Mouse (Mus musculus): ENCODE measurements around the gene Rbfox2.

The Rbfox2 gene

DNA sequence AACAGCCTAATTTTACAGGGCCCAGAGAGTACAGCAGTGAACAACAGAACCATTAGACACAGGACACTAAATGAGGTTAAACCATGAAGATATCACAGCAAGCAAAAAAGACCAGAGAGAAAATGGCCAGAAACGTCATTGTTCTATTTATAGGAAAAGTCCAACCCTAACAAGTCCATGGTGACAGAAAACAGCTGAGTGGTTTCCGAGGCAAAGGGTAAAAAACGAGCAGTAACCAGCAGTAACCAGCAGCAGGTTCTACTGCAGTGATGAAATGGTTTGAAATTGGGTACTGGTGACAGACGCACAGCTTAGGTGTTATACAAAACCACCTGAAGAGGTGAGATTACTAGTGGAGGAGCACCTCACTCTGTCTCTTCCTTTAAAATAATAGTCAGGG lies 72.5 kb downstream of the Rbfox2 start:
- DNase-seq (ENCODE audit: low read depth, low spot score), result no peak

DNA sequence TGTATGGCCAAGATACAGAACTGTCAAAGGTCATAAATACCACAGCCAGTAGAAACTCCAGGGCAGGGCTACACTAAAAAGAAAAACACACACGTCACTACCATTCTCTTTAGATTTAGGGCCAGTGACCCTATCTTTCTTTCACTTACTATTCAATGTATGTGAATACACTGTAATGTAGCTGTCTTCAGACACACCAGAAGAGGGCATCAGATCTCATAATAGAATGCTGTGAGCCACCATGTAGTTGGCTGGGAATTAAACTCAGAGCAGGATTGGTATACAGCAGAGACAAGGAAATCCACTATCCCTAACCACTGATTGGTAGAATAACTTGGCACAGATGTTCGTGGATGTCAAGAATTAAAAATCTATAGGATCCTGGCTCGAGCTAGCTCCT lies 76.7 kb downstream of the Rbfox2 start:
- DNase-seq (ENCODE audit: low read depth, low spot score), result no peak

DNA sequence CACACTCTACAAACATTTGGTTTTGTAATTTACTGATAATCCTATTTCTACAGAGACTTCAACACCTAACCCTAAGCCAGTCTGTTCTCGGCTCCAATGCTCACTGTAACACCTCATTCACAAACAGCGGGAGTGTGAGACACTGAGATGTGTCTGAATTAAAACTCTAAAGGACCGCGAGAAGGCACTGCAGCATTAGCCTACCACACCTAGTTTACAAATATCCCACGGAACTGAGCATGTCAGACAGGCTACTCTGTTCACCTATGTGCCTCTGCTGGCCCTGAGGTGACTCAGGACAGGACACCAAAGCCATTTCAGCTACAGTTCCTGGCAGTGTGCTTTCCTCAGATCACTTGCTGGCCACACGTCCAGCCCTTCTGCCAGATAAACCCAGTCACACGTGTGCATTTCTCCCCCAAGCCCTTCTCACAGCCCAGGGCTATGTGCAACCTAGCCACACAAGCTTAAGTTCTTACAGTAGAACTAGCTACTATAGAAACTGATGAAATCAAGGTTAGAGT lies 79.9 kb downstream of the Rbfox2 start:
- DNase-seq (ENCODE audit: low read depth, low spot score), result no peak

DNA sequence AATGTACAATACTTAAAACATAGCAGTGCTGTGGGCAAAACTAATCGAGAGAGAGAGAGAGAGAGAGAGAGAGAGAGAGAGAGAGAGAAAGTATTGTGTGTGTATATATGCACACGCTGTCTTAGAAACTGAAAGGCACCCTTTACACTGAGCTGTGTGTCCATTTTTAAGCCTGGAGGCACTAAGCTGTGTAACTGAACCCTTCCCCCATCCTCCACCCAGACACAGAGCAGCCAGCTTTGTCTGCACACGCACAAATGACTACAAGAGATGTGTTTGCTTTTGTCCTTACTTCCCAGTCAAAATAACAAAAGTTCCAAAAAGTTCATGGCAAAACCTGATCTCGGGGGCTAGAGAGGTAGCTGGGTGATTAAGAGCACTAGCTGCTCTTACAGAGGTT lies 80.9 kb downstream of the Rbfox2 start:
- no peak for DNase-seq (ENCODE audit: low read depth, low spot score)

DNA sequence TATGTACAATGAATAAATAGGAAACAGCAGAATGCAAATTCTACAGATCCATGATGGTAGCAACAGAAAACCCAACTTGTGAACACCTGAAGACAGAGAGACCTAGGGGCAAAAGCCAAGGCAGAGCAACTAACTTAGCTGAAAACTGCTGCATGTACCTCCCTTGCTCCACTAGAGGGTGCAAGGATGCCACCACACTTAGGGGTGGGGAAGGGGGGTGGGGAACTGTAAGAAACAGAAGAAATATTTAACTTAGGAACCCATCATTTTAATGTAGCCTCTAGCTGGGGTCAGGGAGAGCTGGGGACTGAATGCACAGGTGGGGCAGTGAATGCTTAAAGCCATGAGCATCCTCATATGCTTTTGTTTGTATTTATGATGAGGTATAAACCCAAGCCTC lies 81.5 kb downstream of the Rbfox2 start:
- peak; percentile 23 for DNase-seq (ENCODE audit: low read depth, low spot score)

DNA sequence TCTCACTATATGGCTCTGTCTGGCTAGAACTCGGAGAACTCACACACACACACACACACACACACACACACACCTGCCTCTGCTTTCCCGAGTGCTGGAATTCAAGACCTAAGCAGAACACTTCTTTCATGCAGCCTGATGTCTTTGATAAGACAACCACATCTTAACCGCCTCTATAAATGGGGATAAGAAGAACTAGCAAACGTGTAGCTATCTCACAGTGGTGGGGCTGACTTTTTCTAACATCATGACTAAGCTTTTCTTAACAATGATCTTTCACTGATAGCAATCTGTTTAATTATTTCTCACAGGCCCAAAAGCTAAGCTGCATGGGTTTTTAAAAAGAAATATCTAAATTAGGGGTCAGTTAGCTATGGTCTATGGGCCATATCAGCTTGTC lies 86.0 kb downstream of the Rbfox2 start:
- DNase-seq (ENCODE audit: low read depth, low spot score), result no peak

DNA sequence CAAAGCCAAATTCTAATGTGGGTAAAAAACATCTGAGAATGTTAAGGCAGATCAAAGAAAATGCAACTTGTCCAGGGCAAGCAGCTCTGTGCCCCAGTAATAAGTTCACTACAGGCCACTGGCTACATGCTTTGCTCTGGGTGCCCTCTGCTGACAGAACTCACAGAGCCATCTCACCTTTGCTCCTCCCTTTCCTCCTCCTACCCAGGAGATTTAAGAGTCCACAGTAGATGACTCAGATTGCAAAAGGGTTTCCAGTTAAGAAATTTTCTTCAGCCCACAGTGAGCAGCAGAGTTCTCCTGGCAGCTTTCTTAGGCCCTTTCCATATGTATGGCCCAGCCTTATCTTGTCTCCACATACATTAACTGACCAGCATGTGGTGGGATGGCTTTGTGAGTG lies 86.7 kb downstream of the Rbfox2 start:
- DNase-seq (ENCODE audit: low read depth, low spot score), result no peak

DNA sequence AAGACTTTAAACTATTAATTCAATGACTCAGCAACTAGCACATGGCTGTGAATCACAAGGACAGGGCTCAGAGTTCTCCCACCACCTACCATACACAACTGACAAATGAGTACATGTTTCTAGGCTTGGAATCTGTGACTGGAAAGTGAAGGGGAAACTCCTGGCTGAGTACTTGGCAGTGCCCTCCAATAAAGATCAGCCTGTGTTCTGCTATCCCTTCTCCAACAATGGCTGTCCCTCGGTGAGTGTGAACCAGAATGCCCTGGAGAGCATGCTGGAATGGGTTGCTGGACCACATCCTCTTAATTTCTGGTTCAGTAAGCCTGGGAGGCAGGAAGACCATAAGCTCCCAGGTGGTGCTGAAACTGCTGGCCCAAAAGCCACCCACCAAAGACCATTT lies 87.2 kb downstream of the Rbfox2 start:
- no peak for DNase-seq (ENCODE audit: low read depth, low spot score)

DNA sequence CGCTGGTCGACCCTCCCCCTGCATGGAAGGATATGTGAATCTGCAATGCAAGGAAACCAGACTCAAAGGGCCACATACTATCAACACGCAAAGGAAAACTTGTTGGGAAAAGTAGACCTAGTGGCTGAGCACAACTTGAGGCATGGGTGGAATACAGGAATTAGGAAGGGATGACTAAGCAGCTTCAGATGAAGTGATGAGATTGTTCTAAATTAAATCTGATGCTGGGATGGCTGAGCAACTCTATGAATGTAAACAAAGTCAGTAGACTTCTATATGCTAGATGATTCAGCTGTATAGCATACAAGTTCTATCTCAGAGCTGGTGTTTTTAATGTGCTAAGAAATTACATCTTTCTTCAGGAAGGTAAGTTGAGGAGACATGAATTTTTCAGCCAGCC lies 88.8 kb downstream of the Rbfox2 start:
- DNase-seq (ENCODE audit: low read depth, low spot score), result no peak

DNA sequence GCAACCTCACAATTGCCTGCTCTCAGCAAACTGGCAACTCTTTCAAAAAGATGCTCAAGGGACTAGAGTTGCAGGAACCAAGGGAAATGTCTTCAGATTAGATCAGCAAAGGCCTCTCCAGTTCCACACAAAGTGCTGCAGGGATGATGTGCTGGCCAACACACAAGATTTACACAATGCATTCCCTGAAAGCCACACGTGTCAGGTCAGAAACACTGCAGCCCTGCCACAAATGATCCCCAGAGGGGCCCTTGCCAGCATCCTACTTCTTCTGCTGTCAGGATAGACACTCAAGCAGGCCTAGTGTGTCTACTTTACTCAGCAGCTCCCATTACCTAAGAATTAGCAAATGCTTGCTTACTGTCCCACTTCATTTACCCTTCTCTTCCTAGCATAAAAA lies 89.3 kb downstream of the Rbfox2 start:
- no peak for DNase-seq (ENCODE audit: low read depth, low spot score)

DNA sequence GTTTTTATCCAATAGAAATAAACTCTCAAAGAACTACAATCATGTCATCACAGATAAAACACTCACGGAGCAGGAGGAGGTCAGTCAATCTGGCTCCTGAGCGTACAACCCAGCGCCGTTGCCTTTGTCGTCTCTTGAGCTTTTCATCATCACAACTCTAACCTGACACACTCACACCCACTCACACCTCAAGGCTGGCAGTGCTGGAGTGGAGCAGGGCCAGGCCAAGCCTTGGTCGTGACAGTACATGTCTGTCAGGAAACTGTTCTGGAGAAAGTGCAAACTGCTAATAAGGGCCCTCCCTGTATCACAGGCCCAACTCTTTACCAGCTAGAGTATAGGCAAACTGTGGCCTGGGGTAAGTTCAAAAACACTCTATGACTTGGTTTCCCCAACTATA lies 90.1 kb downstream of the Rbfox2 start:
- no peak for DNase-seq (ENCODE audit: low read depth, low spot score)

DNA sequence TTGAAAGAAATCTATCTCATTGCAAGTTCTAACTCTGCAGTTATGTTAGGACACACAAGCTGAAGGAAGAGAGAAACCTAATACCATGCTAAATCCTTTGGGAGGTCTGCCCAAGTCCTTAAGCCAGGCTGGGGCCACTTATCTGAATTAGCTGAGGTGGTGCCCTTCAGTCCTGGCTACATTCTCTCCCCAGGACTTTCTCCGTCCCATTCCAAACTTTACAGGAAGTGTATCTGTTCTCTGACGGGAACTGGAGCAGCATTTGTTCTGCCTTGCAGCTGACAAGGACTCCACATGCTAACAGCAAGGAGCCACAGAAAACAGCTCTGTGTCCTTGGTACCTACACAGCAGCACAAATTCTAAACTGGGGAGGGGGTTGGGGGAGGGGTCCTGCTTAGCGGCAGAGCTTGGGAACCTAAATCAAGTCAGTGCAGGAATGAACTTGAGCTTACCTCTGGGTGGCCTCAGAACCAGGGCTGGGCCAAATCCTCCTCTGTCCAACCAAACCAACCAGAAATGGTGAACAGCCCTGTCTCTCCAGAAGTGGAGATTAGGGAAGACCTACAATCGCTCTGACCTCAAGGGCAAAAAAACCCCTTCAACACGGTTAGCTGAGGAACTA lies 91.5 kb downstream of the Rbfox2 start:
- DNase-seq (ENCODE audit: low read depth, low spot score), result no peak

DNA sequence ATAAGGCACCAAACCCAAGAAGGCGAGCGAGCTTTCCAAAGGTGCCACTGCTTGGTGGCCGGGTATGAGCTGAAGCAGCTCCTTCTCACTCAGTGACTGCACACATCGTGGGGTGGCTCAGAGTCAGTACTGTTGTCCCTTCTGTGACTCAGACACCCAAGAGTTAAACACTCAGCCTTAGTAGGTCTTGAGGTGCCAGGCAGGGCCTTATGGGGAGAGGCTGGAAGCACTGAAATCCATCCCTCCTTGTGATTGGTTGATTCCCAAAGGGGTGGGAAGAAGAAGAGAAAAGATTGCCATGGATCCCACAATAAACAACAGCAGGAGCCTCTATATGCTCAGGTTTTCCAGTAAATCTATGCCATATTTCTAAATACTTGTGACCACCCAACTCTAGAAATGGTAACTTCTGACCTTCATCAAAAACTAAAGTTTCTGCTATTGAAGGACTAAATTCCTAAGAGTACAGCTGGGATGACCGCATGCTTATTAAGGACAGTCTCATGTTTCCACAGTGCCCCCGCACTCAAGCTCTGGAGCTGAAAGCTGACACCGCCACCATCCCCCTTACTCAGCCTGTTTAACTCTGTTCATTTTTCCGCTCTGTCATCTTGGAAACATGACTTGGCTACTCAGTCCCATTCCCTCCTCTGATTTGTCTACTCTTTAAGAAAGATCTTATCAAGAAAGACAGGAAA lies 92.2 kb downstream of the Rbfox2 start:
- DNase-seq (ENCODE audit: low read depth, low spot score), result no peak

DNA sequence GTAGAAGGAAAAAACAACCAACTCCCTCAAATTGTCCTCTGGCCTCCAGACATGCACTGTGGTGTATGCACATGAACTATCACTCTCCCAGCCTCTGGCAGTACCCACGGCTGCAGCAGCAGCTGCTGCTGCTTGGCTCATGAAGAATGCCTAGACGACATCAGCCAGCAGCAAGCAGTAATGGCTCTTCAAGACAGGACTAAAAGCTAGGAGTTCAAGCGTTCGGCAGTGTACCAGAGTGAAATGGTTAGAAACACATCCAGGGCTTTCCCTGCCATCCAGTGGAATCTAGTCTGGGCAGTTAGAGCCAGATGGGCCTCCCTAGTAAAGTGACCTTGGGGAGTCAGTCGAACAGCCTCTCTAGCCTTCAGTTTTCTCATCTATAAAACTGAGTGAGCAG lies 93.0 kb downstream of the Rbfox2 start:
- DNase-seq (ENCODE audit: low read depth, low spot score), result no peak

DNA sequence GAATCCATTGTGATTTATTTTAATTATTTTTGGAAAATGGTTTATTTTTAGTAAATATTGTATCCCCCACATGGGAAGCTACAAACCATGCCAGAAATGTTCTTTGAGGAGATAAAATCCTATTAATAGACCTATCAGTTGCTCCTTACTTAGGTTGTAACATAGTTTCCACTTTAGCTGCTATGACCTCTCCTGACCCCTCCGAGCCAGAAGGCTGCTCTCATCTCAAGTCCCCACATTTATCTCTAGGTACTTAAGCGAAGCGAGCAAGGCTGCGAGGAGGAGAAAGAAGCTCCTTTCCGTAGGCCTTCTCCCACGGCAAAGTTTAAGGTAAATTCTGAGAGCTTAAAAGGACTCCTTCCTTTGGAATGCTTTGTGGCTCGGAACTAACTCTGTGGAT lies 94.0 kb downstream of the Rbfox2 start:
- DNase-seq (ENCODE audit: low read depth, low spot score), result no peak

DNA sequence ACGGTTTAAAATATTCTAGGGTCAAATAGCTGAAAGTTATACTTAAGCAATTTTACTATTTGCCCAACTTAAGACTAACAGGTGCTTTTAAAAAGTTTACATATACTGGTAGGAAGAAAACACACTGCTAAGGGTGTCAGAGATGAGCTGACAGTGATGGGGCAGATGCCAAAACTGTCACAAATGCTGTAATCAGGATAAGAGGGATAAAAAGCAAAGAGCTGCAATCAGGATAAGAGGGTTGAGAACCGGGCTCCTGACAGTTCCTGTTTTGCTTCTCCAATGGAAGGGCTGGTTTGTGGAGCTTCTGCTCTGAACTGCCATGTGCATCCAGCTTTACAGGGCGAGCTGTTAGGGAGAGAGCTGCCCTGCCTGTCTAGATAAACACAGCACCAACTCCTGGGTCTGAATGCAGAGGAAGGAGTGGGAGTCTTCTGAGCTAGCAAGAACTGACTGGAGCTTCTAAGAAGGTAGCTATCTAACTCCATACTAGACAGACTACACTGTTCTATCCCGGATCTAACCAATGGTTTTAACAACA lies 94.5 kb downstream of the Rbfox2 start:
- peak; percentile 11 for DNase-seq (ENCODE audit: low read depth, low spot score)

DNA sequence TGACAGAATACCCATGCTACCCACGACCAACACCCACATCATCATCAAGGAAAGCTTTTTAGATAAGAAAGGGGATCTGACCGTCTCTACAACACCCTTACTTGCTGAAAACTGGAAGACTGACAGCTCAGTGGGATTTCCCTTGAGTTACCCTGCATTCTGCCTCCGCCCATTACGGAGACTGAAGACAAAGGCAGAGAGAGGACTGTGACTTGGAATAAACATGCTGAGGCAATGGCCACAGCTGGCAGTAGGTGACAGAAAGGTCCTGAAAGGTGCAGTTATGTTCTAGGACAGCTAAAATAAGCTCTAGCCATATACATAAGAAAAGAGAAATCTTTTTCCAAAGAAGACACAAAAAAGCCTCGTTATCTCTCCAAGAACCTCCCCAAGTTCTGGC lies 99.8 kb downstream of the Rbfox2 start:
- DNase-seq (ENCODE audit: low read depth, low spot score), result no peak

DNA sequence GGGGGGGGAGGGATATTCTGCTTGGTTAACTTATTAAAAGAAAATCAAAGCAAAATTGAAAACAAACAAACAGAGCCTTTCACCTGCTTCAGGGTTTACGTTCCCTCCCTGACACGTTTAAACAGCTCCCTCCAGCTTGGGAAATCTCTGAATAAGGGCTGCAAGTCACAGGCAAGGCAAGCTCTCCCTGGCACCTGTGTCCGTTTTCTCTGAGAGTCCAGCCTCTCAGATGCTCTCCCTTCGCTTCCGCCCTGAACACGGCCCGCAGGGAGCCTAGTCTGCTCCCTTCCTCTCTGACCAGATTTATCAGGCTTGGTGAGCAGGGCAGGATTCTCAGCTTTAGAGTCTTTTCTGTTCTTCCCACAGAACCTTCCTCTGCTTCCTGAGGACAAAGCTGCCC lies 101.9 kb downstream of the Rbfox2 start:
- DNase-seq (ENCODE audit: low read depth, low spot score), result no peak

DNA sequence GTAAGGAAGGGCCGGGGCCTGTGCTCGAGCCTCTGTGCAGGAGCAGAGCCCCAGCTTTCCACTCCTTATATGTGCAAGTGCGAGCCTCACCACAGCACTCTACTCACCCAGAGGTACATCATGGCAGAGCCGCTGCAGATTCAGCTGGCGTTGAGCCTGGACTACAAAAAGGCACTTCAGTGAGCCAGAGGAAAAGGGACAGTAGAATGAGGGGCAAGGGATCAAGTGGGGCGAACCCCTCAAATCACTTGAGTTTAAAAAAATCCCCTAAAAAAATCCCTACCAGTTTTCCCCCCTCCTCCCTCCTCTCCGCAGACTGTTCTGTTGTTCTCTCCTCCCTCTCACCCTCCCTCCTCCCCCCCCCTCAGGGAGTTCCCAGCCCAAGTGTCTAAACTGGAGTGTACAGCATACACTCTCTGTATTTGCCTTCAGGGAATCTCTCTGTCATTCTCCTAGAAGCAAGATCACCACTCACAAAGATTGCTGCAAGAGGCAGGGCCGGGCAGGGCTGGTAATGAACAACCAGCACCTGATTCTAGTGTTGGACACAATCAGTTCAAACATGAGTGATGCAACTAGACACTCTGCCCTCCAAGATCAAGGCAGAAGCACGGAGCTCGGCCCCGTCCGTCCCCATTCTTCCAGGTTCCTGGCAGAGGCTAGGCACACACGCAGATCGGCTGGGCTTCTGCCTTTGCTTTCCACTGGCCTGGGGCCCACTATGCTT lies 103.4 kb downstream of the Rbfox2 start:
- DNase-seq (ENCODE audit: low read depth, low spot score), result no peak

DNA sequence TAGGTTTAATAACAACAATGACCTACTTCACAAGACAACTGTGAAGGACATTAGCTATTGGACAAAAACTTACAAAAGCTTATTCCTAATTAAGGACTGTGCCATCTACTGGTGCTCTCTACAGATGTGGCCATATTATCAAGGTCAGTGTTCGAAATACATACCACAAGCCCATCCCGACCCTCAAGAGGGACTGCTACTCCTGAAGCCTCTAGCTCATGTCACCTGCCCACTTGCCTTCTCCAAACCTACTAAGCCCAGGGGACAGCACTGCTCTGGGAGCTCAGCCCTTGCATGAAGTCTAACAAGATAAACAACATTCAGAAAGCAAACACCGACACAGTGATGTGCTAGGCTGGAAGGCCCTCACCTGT lies 103.9 kb downstream of the Rbfox2 start:
- DNase-seq (ENCODE audit: low read depth, low spot score), result no peak

DNA sequence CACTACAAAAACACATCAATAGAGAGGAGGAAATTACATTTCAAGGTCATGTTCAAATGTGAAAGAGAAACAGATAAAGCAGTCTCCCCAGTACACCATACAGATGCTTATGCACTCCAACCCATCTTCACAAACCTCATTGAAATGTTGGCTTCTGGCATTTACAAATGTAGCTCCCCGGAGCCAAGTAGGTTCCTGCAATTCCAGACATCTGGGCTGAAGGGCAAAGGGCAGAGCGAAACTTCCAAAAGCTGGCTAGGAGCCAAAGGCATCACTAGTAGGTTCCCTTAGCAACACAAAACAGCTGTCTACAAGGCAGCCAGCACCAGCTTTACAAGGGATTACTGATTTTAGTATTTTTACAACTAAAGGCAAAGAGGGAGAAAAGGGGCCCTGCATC lies 104.6 kb downstream of the Rbfox2 start:
- no peak for DNase-seq (ENCODE audit: low read depth, low spot score)

DNA sequence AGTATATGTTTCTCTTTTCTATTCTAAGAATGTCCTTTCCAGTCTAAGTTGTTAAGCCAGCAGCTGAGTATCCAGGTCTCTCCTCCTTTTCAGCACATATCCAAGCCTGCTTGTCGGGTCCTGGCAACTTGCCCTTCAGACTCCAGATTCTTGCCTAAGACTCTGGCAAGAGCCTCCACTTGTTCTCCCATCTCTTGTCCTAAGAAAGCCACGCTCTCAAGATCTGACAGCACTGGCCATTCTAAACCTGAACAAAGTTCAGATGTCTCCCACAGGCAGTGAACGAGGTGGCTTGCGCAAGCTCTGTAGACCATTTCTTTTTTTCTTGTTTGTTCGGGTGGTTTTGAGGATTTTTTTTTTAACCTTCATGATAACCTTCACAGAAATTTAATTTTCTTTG lies 110.0 kb downstream of the Rbfox2 start:
- no peak for DNase-seq (ENCODE audit: low read depth, low spot score)

DNA sequence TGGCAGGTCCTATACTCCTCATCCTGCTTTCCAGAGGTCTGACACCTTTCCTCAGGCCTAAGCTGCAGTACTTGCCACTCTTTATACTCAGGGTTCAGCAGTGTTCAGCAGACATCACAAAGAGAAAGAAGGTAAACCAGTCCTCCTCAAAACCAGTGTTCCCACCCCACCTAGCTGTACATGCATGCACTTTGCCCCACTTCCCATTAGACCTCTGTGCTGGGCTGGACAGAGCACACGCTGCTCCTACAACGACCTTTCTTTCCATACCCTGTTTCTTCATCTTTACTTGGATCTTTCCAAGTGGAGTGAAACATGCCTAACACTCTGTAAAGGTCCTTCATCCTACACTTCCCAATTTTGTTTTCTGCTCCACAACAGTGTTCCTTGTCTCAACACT lies 110.8 kb downstream of the Rbfox2 start:
- no peak for DNase-seq (ENCODE audit: low read depth, low spot score)
